Mouse (Mus musculus) hindbrain, embryonic 14.5 days (tissue): ENCODE measurements at regions not wholly inside any gene's neighbourhood (a gene's known extent, or its start where the extent isn't known, plus 50 kb on each side); places are given as distances from the start of the nearest gene placed in this dataset.
"Not testable (repeated sequence)": the region's sequence is repeated elsewhere in the genome, so short reads cannot be mapped to it uniquely, and the experiment has no call there.

ENCODE experiments used
- ATAC-seq: fragments of 200-750 bp; cut with Nextera tagmentation; 2 replicates; pipeline ENCODE4 v1.8.0; 2017; ENCODE audit warnings: moderate number of reproducible peaks, mild to moderate bottlenecking, moderate TSS enrichment, moderate library complexity; ENCODE audit not compliant: low FRiP score
- DNase-seq: peaks from one replicate; pipeline ENCODE4 v3.0.0-alpha.2; 2015; ENCODE audit warnings: low spot score
- H3K27ac ChIP-seq: fragments of 300-500 bp; sonication (generic); 2 replicates; pipeline ENCODE4 v1.5.1; 2014; ENCODE audit warnings: mild to moderate bottlenecking, moderate library complexity
- H3K27me3 ChIP-seq: fragments of 300-500 bp; sonication (generic); 2 replicates; pipeline ENCODE4 v1.6.1; 2014; ENCODE audit warnings: mild to moderate bottlenecking, low read length, mixed read lengths; ENCODE audit not compliant: control insufficient read depth, insufficient read depth
- H3K36me3 ChIP-seq: fragments of 300-500 bp; sonication (generic); replicated peaks from 2 replicates; pipeline ENCODE4 v1.6.1; 2014; ENCODE audit not compliant: control insufficient read depth, insufficient read depth
- H3K4me1 ChIP-seq: fragments of 300-500 bp; sonication (generic); replicated peaks from 2 replicates; pipeline ENCODE4 v1.6.1; 2014; ENCODE audit warnings: antibody characterized with exemption, low read length, mixed read lengths; ENCODE audit not compliant: control insufficient read depth, insufficient read depth
- H3K4me2 ChIP-seq: fragments of 300-500 bp; sonication (generic); replicated peaks from 2 replicates; pipeline ENCODE4 v1.6.1; 2014; ENCODE audit warnings: mild to moderate bottlenecking, moderate library complexity
- H3K4me3 ChIP-seq: fragments of 300-500 bp; sonication (generic); replicated peaks from 2 replicates; pipeline ENCODE4 v1.5.1; 2014; ENCODE audit warnings: mild to moderate bottlenecking, low read length
- H3K9ac ChIP-seq: fragments of 300-500 bp; sonication (generic); 2 replicates; pipeline ENCODE4 v1.6.1; 2014
- H3K9me3 ChIP-seq: fragments of 300-500 bp; sonication (generic); 2 replicates; pipeline ENCODE4 v1.6.1; 2016; ENCODE audit warnings: low read length; ENCODE audit not compliant: control insufficient read depth
- WGBS: fragments of 180-500 bp; shearing (Covaris S2); extraction: QIAGEN DNeasy Blood & Tissue Kit; methylation state at CpG from one replicate; pipeline ENCODE4 v1.1.7; 2014; 5-methylcytosine and 5-hydroxymethylcytosine counted together

- not testable (repeated sequence) for H3K9me3 ChIP-seq, H3K4me3 ChIP-seq, H3K9ac ChIP-seq, H3K4me1 ChIP-seq, DNase-seq, H3K4me2 ChIP-seq, H3K27ac ChIP-seq, ATAC-seq, H3K27me3 ChIP-seq, H3K36me3 ChIP-seq
- 71% methylated on average over 1 of the region's 5 CpGs for WGBS
Observed at GRCm38 (mm10) chrX:152511922-152512321, 51.2 kb upstream of the Cldn34a start.

GRCm38 (mm10) chrX:152505405-152505804, 57.7 kb upstream of the Cldn34a start:
- not testable (repeated sequence) for H3K27me3 ChIP-seq, H3K4me2 ChIP-seq, H3K27ac ChIP-seq, DNase-seq, H3K36me3 ChIP-seq, H3K4me1 ChIP-seq, H3K9me3 ChIP-seq, H3K4me3 ChIP-seq, ATAC-seq, H3K9ac ChIP-seq
- no CpG with 5 or more reads among the region's 3 CpGs for WGBS

GRCm38 (mm10) chrX:152499371-152499957, 63.7 kb upstream of the Cldn34a start:
- H3K4me3 ChIP-seq, H3K9ac ChIP-seq, H3K9me3 ChIP-seq, H3K4me2 ChIP-seq, H3K36me3 ChIP-seq, H3K27ac ChIP-seq, H3K27me3 ChIP-seq, ATAC-seq, H3K4me1 ChIP-seq, DNase-seq: not testable (repeated sequence)
- no CpG with 5 or more reads among the region's 5 CpGs for whole genome bisulfite sequencing

GRCm38 (mm10) chrX:152471387-152472010, 91.6 kb upstream of the Cldn34a start:
- H3K9ac ChIP-seq, result no peak overlapping the region
- no peaks in the 10 kb centered on the region for H3K4me1 ChIP-seq
- H3K27me3 ChIP-seq, result peaks cover 53% of the 10 kb centered on the region
- H3K4me2 ChIP-seq, result no peak overlapping the region
- DNase-seq, result no peak
- H3K27ac ChIP-seq, result no peak overlapping the region
- H3K36me3 ChIP-seq, result no peaks in the 10 kb centered on the region
- WGBS, result 38% methylated on average over 4 of the region's 4 CpGs
- H3K9me3 ChIP-seq, result no peaks in the 10 kb centered on the region
- H3K4me3 ChIP-seq, result no peak overlapping the region
- ATAC-seq, result no peak

- not testable (repeated sequence) for H3K36me3 ChIP-seq, H3K4me1 ChIP-seq, H3K27me3 ChIP-seq, H3K27ac ChIP-seq, H3K4me3 ChIP-seq, ATAC-seq, H3K9ac ChIP-seq, DNase-seq, H3K4me2 ChIP-seq, H3K9me3 ChIP-seq
- no CpG with 5 or more reads among the region's 5 CpGs for WGBS
Observed at GRCm38 (mm10) chrX:152424432-152424958, 56.0 kb upstream of the Gpr173 start.

GRCm38 (mm10) chrX:152418512-152418911, 50.0 kb upstream of the Gpr173 start:
- WGBS, result no CpG with 5 or more reads among the region's 3 CpGs
- not testable (repeated sequence) for H3K27ac ChIP-seq, H3K36me3 ChIP-seq, H3K9me3 ChIP-seq, H3K27me3 ChIP-seq, H3K9ac ChIP-seq, DNase-seq, H3K4me2 ChIP-seq, H3K4me1 ChIP-seq, H3K4me3 ChIP-seq
- ATAC-seq, result peak; percentile 46; the same call in 1 of the 2 replicates
